Mouse (Mus musculus): ENCODE data around the gene Zfp691. TPM values are rescaled to one million over a fixed set of nuclear protein-coding genes. Genes with fewer than 3 reads are reported as not detected.

Gene Zfp691
- total RNA-seq, 2 experiments from 2014 or later, result 4.6 to 8.5 TPM

DNA sequence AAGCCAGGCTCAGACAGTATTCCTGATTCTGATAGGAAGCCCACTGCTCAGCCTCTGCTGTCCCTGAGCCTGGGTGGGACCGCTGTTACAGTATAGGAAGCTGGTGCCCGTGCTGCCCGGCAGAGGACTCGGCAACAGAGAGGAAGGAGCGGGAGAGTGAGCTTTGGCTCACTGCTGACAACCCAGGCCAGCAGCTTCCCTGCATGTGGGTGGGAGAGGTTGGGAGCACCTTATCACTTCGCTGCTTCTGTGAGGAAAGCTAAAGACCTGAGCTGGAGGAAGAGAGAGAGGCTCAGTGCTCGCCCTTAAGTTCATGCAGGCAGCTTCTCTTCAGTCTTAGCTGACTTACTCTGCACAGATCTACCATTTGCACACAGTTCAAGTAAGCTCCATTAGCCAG, 45.4 kb downstream of the Zfp691 start:
- no peak for ATAC-seq (replicated peaks; ENCODE audit: low FRiP score, poor library complexity, severe bottlenecking)

DNA sequence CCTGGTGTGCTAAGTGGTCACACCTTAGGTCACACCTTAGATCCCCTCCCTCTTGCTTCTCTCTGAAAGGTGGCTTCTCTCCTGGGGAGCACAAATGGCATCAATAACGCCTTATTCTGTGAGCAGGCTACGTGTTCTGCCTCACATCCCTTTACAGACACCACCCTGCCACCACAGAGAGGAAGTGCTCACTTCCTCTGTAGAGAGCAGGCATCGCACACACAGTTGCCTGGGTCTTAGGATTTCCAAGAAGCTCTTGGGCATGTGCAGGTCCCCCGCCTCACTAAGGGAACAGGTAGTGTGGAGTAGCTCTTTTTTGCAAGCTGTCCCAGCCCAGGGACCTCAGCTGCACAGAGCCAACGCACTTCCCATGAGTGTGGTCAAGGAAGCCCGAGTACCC, 46.8 kb downstream of the Zfp691 start:
- ATAC-seq (replicated peaks; ENCODE audit: low FRiP score, poor library complexity, severe bottlenecking), result no peak

DNA sequence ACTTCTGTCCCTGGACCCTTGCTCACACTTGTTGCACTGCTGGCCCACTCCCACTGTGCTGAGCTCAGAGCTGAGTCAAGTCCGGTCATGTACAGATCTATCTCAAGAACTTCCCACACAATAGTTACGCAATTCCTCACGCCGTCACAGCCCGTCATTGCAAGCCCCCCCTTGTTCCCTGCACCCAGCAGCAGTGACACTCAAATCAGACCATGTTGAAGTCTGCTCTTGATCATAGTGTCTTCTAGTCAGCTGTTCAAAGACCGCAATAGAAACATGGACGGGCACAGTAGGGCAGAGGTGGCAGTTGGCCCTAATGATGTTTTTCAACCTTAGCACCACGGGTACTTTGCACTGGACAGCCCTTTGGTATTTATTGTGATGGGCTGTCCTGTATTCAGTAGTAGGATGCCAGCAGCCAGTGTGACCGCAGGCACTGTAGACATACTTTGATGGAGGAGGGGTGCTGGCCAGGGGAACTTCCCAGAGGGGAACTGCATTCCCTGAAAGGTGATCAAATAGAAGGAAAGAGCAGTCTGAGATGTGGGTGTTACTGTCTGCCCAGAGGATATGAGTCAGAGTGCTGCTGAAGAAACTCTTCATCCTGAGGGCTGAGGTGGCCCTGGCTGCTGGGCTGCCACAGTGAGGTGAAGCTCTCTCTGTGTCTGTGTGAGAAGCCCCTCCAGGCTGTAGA, 48.3 kb downstream of the Zfp691 start:
- no peak for ATAC-seq (replicated peaks; ENCODE audit: low FRiP score, poor library complexity, severe bottlenecking)

DNA sequence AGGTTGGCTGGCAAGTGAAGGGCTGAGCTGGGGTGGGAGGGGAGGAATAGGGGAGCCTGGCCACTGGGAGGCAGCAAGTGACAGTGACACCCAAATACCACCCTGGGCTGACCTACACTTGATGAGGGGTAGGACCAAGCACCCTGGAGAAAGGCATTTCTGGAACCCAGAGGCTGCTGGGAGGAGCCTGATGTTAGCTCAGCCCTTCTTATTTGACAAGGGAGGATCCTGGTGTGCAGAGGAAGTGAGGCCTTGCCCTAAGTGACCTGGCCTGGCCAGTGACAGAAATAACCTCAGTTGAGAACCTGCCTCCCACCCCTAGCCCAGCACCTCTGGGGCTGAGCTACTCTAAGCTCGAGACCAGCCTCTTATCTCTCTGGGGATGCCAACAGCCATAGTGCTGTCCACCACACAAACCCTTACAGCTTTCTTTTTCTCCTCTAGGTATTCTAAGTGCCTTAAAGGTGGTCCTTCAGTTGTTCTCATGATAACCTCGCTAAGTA, 49.2 kb downstream of the Zfp691 start:
- ATAC-seq (replicated peaks; ENCODE audit: low FRiP score, poor library complexity, severe bottlenecking), result no peak

DNA sequence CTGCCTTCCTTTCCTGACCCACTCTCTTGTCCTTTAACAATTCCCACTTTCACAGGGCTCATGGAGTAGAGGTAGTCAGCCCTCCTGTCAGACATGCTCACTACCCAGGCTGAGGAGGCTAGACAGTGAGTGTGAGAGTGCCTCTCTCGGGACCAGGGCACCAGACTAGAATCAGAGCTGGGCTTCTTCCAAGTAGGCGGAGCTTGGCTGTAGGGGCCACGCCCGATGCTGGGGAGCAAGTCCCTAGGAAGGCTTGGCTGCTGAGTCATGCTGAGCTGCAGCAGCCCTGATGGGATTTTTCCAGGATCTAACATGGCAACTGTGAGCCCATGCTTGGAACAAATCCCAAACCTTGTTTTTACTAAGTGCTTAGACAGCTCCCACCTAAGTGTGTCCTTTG, 52.7 kb downstream of the Zfp691 start:
- ATAC-seq (replicated peaks; ENCODE audit: low FRiP score, poor library complexity, severe bottlenecking), result peak; percentile 47; the same call in 1 of the 2 replicates

DNA sequence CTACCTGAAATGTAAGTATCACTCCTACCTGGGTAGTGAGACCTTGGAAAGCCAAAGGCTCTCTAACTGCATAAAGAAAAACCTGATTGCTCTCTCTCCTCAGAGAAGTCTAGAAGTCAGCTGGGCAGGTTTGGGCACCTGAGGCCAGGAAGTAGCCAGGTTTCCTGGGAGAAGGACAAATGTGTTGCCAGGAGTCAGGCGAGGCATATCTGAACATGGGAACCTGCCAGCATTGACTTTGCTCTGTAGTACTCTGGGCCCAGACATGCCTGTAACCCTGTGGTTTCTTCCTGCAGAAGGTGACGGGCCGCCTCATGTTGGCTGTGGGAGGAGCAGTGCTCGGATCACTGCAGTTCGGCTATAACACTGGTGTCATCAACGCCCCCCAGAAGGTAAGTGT, 53.9 kb downstream of the Zfp691 start:
- no peak for ATAC-seq (replicated peaks; ENCODE audit: low FRiP score, poor library complexity, severe bottlenecking)

Other genes with a start within 250 kb of the Zfp691 start
- gene Olfr1328, start 235.6 kb downstream of the Zfp691 start, total RNA-seq (2015; ENCODE audit: low replicate concordance), result not detected in 2 replicates
- gene Olfr1328, start 235.6 kb downstream of the Zfp691 start, total RNA-seq (2017; ENCODE audit: low replicate concordance), result not detected in 2 replicates
- not detected in 2 replicates for gene Lao1, start 212.6 kb downstream of the Zfp691 start, total RNA-seq (2015; ENCODE audit: low replicate concordance)
- gene Lao1, start 212.6 kb downstream of the Zfp691 start, total RNA-seq (2017; ENCODE audit: low replicate concordance), result not detected in 2 replicates
- 1.1 and 5.4 TPM in 2 replicates for gene Slc2a1, start 65.5 kb downstream of the Zfp691 start, total RNA-seq (2015; ENCODE audit: low replicate concordance)
- 1.0 TPM in 1 of 2 replicates, not detected in the other for gene Slc2a1, start 65.5 kb downstream of the Zfp691 start, total RNA-seq (2017; ENCODE audit: low replicate concordance)
- gene Ermap, start 15.8 kb upstream of the Zfp691 start, total RNA-seq (2015; ENCODE audit: low replicate concordance), result 1,144 and 1,272 TPM in 2 replicates
- gene Ermap, start 15.8 kb upstream of the Zfp691 start, total RNA-seq (2017; ENCODE audit: low replicate concordance), result 1,113 and 1,126 TPM in 2 replicates
- gene Svbp, start 21.1 kb upstream of the Zfp691 start, total RNA-seq (2015; ENCODE audit: low replicate concordance), result 110 and 114 TPM in 2 replicates
- gene Svbp, start 21.1 kb upstream of the Zfp691 start, total RNA-seq (2017; ENCODE audit: low replicate concordance), result 171 and 238 TPM in 2 replicates
- gene Tmem269, start 44.0 kb upstream of the Zfp691 start, total RNA-seq (2015; ENCODE audit: low replicate concordance), result 2.5 TPM in 1 of 2 replicates, not detected in the other
- not detected in 2 replicates for gene Tmem269, start 44.0 kb upstream of the Zfp691 start, total RNA-seq (2017; ENCODE audit: low replicate concordance)
- gene AU022252, start 58.5 kb upstream of the Zfp691 start, total RNA-seq (2015; ENCODE audit: low replicate concordance), result 1.4 and 2.1 TPM in 2 replicates
- gene AU022252, start 58.5 kb upstream of the Zfp691 start, total RNA-seq (2017; ENCODE audit: low replicate concordance), result 2.5 and 2.6 TPM in 2 replicates
- gene P3h1, start 58.7 kb upstream of the Zfp691 start, total RNA-seq (2015; ENCODE audit: low replicate concordance), result 0.42 TPM in 1 of 2 replicates, not detected in the other
- gene P3h1, start 58.7 kb upstream of the Zfp691 start, total RNA-seq (2017; ENCODE audit: low replicate concordance), result 1.8 and 5.6 TPM in 2 replicates
- gene Cldn19, start 81.2 kb upstream of the Zfp691 start, total RNA-seq (2015; ENCODE audit: low replicate concordance), result not detected in 2 replicates
- not detected in 2 replicates for gene Cldn19, start 81.2 kb upstream of the Zfp691 start, total RNA-seq (2017; ENCODE audit: low replicate concordance)
- gene Ybx1, start 120.4 kb upstream of the Zfp691 start, total RNA-seq (2015; ENCODE audit: low replicate concordance), result 250 and 267 TPM in 2 replicates
- 172 and 193 TPM in 2 replicates for gene Ybx1, start 120.4 kb upstream of the Zfp691 start, total RNA-seq (2017; ENCODE audit: low replicate concordance)
- gene Ppih, start 146.4 kb upstream of the Zfp691 start, total RNA-seq (2015; ENCODE audit: low replicate concordance), result 59.5 and 78.9 TPM in 2 replicates
- 19.3 and 43.4 TPM in 2 replicates for gene Ppih, start 146.4 kb upstream of the Zfp691 start, total RNA-seq (2017; ENCODE audit: low replicate concordance)
- not detected in 2 replicates for gene Ccdc30, start 241.3 kb upstream of the Zfp691 start, total RNA-seq (2015; ENCODE audit: low replicate concordance)
- not detected in 2 replicates for gene Ccdc30, start 241.3 kb upstream of the Zfp691 start, total RNA-seq (2017; ENCODE audit: low replicate concordance)
- gene Ppcs, start 248.2 kb upstream of the Zfp691 start, total RNA-seq (2015; ENCODE audit: low replicate concordance), result 10.9 and 23.4 TPM in 2 replicates
- gene Ppcs, start 248.2 kb upstream of the Zfp691 start, total RNA-seq (2017; ENCODE audit: low replicate concordance), result 5.3 and 17.2 TPM in 2 replicates
- gene Zmynd12, start 248.6 kb upstream of the Zfp691 start, total RNA-seq (2015; ENCODE audit: low replicate concordance), result 3.4 TPM in 1 of 2 replicates, not detected in the other
- gene Zmynd12, start 248.6 kb upstream of the Zfp691 start, total RNA-seq (2017; ENCODE audit: low replicate concordance), result not detected in 2 replicates